Mouse (Mus musculus) G1E (cell line): Measurements from ENCODE around the gene C130073F10Rik.
"Not testable (repeated sequence)": the region's sequence is repeated elsewhere in the genome, so short reads cannot be mapped to it uniquely, and the experiment has no call there.

Experiments
- CTCF ChIP-seq: IDR thresholded peaks from 2 replicates; pipeline ENCODE4 v1.5.1; 2012; ENCODE audit warnings: low read depth, low read length, inconsistent platforms, mixed read lengths
- GATA1 ChIP-seq: IDR thresholded peaks from 2 replicates; pipeline ENCODE4 v1.6.1; 2012; ENCODE audit warnings: borderline replicate concordance, low read length, inconsistent platforms, mixed read lengths
- GATA2 ChIP-seq: IDR thresholded peaks from 2 replicates; pipeline ENCODE4 v1.6.1; 2012; ENCODE audit warnings: low read depth, low read length, inconsistent platforms, borderline replicate concordance
- POLR2AphosphoS5 ChIP-seq: IDR thresholded peaks from 2 replicates; pipeline ENCODE4 v1.6.1; 2012; ENCODE audit warnings: low read depth, low read length, inconsistent platforms; ENCODE audit not compliant: insufficient replicate concordance
- TAL1 ChIP-seq: conservative IDR thresholded peaks from 2 replicates; pipeline ENCODE4 v1.6.1; 2012; ENCODE audit warnings: low read depth, low read length, inconsistent platforms, mixed read lengths

- TF ChIP-seq GATA1, CTCF, TAL1, POLR2AphosphoS5, GATA2: not testable (repeated sequence)
Measured at GRCm38 (mm10) chr4:101843923-101844322, 49.7 kb downstream of the C130073F10Rik start, which contains the start of gene B020004J07Rik.
